Mouse (Mus musculus) E14TG2a.4 (cell line): Measurements from ENCODE around the gene Chpf2.

Experiments used
- H3K27me3 ChIP-seq: 2 replicates; pipeline ENCODE4 v1.6.1; 2014; ENCODE audit warnings: low read length, control low read depth; ENCODE audit not compliant: insufficient read depth
- H3K36me3 ChIP-seq: 2 replicates; pipeline ENCODE4 v1.6.1; 2014; ENCODE audit warnings: low read length, control low read depth; ENCODE audit not compliant: insufficient read depth
- H3K4me1 ChIP-seq: replicated peaks from 2 replicates; pipeline ENCODE4 v1.6.1; 2014; ENCODE audit warnings: low read depth, low read length, control low read depth
- H3K4me3 ChIP-seq: replicated peaks from 2 replicates; pipeline ENCODE4 v1.5.1; 2014; ENCODE audit warnings: mild to moderate bottlenecking, low read length
- H3K9me3 ChIP-seq: 2 replicates; pipeline ENCODE4 v1.6.1; 2014; ENCODE audit warnings: low read length, control low read depth
- CTCF ChIP-seq: conservative IDR thresholded peaks from 2 replicates; pipeline ENCODE4 v1.5.1; 2014; ENCODE audit warnings: low read length
- NANOG ChIP-seq: IDR thresholded peaks from 2 replicates; pipeline ENCODE4 v1.6.1; 2014; ENCODE audit warnings: borderline replicate concordance, low read length, mixed read lengths
- POU5F1 ChIP-seq: IDR thresholded peaks from 2 replicates; pipeline ENCODE4 v1.6.1; 2014; ENCODE audit warnings: low read length, borderline replicate concordance

The Chpf2 gene

GRCm38 (mm10) chr5:24639081-24639480 is 52.5 kb downstream of the Chpf2 start:
- peaks cover 49% of the 10 kb centered on the region for H3K4me1 ChIP-seq
- H3K36me3 ChIP-seq: no peaks in the 10 kb centered on the region
- TF ChIP-seq NANOG (no peak), CTCF (no peak), POU5F1 (no peak)
- no peak overlapping the region for H3K4me3 ChIP-seq
- H3K27me3 ChIP-seq: no peaks in the 10 kb centered on the region
- no peaks in the 10 kb centered on the region for H3K9me3 ChIP-seq
